Mouse (Mus musculus) skeletal muscle tissue, adult 2 months (tissue): Measurements from ENCODE around the gene Hoxb2.

Source experiments
- DNase-seq: peaks from one replicate; pipeline ENCODE4 v3.0.0-alpha.2; 2012; ENCODE audit warnings: low read depth, low spot score

Hoxb2 gene

GRCm38 (mm10) chr11:96316696-96317607 is 33.4 kb upstream of the Hoxb2 start:
- no peak for DNase-seq

DNA sequence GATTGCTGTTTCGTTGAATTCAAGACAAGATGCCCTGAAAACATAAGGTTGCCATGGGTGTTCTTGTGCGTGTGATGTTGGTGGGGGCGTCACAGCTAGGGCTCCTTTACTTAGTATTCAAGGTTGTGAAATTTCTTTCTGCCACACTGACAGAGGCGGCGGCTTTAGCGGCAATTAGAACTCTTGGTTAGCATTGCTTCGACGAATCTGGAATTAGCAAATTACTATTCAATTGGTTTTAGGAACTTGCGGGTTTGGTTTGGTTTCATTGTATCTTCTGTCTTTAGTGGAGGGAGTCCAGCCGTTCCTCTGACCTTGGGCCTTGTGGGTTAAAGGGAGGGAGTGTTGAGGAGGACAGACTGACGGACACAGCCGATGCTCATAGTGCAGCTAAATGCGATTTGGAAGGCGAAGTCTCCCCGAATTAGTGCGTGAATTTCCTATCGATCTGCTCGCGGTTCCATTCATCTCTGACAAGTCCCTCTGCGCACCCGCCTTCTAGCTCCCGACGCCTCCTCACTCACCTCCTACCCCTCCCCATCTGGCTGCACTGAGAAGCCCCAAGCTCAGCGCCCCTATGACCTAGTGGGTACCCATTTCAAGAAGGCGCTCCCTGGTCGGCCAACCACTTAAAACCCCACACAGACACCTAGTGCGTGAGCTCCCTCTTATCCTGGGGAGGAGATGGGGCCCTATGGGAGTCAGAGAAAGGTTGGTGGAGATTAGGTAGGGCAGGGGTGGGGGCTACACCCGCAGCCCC is 32.5 kb upstream of the Hoxb2 start, which contains the start of gene Hoxb4:
Gene Hoxb4 (plus strand): TSS at position 660 of the 760 bp plus-strand sequence.
- no peak for DNase-seq

DNA sequence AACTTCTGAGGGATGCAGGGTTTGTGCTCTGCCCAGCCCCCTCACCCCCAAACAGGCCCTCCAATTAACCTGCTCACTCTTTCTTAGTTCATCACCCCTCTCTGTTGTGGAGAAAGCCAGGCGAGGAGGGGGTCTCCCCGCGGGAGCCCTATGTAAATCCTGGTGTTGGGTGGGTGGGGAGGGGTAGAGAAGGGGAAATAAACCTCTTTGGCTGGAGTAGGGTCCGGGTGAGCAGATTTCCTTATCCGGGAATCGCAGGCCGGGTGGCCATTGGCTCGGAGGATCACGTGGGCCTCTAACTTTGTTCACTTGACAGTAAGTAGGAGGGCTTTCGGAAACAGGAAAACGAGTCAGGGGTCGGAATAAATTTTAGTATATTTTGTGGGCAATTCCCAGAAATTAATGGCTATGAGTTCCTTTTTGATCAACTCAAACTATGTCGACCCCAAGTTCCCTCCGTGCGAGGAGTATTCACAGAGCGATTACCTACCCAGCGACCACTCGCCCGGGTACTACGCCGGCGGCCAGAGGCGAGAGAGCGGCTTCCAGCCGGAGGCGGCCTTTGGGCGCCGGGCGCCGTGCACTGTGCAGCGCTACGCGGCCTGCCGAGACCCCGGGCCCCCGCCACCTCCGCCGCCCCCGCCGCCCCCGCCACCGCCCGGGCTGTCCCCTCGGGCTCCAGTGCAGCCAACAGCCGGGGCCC is 31.8 kb upstream of the Hoxb2 start:
- peak; percentile 39 for DNase-seq

- no peak for DNase-seq
These were observed 31.0 kb upstream of the Hoxb2 start for GRCm38 (mm10) chr11:96319071-96319902.

GRCm38 (mm10) chr11:96319910-96320309 is 30.4 kb upstream of the Hoxb2 start:
- DNase-seq, result no peak

DNA sequence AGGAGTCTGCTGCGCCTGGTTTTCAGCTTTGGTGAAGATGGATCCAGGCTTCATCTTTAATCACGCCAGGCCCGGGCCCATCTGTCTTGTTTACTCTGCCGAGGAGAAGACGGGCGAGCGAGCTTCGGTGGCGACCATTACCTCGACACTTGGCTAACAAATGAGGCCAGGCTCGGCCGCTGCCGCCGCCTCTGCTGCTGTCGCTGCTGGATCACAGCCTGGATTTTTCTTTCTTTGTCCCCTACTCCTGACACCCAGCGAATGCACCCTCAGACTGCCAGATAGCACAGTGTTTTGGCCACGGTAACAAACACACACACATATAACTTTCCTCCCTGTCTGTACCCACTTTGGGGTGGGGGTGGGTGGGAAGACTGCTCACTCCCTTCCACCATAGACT is 29.6 kb upstream of the Hoxb2 start:
- no peak for DNase-seq

DNA sequence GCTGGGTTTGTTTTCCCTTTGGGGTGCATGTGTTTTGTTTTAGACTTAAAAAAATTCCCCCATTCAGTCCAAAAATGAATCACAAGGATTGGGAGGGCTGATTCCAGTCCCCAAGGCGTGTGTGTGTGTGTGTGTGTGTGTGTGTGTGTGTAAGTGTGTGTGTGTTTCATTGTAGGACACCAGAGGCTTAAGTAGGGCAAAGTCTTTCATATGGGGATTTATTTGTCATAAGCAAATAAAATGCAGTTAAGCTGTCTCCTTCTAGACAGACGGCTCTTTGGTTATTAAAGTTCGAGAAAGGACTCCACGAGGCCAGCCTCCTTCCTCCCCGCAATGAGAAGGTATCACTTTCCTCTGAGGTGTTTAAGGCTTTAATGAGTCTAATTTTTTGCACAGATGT is 28.5 kb upstream of the Hoxb2 start:
- no peak for DNase-seq

DNA sequence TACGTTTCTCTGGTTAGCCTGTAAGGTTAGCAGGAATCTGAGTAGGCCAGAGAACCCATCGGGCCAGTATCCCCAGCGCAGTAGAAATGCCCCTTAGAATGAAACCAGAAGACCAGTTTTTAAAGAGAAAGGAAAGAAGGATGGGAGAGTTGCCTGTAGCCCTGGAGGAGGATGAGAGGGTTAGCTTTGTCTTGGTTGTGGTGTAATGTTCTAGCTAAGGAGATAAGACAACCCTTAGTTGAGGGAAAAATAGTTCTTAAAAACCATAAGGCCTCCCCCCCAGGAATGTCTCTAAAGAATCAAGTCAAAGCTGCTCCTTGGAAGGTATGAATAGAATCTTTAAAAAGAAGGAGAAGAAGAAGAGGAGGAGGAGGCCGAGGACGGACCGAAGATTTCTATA is 27.6 kb upstream of the Hoxb2 start:
- DNase-seq, result no peak

DNA sequence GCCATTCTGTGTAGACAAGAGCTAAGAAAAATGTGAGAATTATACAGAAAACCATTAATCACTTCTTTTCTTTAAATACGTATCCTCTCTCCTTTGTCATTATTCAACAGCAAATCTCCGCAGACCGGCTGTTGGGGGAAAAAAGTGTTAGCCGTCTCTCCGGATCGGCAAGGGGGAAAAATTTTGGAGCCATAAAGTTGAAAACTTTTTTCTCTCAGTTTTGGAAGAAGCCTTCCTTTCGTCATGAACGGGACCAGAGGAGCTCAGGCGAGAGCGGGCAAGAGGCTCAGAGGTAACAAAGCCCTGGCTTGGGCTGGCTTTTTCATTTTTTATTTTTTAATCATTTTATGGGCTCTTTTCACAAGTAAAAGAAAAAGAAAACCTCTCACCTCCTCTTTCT is 27.2 kb upstream of the Hoxb2 start, which contains the start of gene Hoxb3:
Gene Hoxb3 (plus strand): TSS at position 173 of the 400 bp plus-strand sequence.
- no peak for DNase-seq

DNA sequence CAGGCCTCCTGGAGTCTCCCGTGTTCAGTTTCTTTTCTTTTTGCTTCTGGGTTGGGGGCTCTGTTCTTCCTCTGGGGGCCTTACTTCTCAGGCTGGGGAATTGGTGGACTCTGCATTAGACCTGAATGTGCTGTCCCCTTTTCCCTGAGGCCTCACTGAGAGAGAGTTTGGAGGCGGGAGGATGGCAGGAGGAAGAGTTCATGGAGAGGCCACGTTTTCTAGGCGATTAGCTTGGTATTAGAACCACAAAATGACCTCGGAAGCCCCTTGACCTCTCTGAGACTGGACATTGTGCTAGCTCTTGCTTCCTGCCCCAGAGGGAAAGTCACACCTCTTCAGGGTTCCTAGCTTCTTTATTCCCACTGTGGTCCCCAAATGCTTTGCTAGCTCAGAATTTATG is 26.2 kb upstream of the Hoxb2 start:
- DNase-seq, result no peak

GRCm38 (mm10) chr11:96324965-96325364 is 25.4 kb upstream of the Hoxb2 start:
- DNase-seq, result no peak

DNA sequence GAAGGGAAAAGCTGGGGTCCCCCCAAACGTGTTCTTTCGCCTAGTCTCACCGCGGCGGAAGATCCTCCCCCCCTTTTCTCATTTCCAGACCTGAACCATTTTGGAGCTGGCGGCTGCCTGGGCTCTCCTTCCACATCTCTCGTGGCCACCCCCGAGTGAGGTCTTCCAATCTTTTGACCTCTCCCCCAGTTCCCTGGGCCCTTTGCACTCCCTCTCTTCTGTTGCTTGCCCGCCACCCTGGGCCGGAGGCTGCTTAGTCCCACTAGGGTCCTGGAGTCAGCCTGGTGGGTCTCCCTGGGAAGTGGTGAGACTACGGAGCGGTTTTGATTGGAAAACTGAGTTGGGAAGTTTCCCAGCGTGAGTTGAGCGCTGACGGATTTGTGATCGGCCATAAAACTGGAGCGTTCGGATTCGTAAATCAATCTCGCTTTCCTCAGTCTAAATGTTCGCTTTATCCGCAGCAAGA is 24.5 kb upstream of the Hoxb2 start:
- DNase-seq, result no peak

- no peak for DNase-seq
These were observed 23.6 kb upstream of the Hoxb2 start for GRCm38 (mm10) chr11:96326705-96327104.

DNA sequence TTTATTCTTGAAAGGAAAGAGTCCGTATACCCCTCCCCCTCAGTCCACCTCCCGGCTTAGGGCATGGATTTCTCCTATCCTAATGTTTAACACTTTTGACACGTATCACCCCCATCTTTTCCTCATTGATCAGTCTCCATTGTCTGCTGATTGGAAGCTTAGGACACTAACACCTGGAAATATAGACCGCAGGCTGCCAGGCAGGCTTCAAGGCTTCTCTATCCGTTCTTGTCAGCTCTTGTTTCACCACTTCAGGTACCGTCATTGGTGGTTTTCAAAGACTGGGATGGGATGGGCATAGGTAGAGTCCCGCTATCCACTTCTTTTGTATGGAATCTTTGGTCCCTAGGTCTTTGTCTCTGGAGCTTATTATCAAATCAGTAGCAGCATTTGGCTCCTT is 23.2 kb upstream of the Hoxb2 start:
- no peak for DNase-seq

GRCm38 (mm10) chr11:96327750-96328149 is 22.6 kb upstream of the Hoxb2 start:
- DNase-seq, result no peak

DNA sequence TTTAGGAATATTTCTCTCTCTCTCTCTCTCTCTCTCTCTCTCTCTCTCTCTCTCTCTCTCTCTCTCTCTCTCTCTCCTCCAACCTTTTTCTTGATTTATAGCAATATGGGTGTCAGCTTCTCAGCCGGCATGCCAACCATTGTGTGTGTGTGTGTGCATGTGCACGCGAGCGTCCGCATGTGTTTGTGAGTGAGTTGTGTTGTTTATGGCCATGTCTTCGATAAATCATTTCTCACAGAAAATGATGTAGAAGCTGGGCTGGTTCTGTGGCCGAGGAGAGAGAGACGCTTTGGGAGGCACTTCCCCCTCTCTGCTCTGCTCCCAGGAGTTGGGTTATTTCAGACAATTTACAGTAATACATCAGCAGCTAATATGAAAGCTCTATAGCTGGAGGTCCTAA is 21.7 kb upstream of the Hoxb2 start:
- DNase-seq, result no peak

DNA sequence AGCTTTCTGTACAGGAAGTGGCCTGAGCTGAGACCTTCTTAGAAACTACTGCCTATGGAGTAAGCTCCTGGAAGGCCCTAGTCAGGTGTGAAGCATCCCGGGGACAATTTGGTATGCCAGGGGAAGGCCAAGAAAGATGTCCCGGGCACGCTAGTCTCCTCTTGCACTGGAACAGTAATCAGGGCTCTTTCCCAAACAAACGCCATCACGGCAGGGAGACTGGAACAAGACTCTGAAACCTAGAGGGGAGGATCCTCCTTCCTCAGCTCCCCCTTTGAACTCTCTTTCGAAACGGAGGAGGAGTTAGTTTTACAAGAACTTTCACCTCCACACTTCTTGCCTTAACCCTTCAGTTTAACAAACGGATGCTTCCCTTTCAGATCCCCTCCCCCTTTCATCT is 18.2 kb upstream of the Hoxb2 start:
- DNase-seq, result no peak

DNA sequence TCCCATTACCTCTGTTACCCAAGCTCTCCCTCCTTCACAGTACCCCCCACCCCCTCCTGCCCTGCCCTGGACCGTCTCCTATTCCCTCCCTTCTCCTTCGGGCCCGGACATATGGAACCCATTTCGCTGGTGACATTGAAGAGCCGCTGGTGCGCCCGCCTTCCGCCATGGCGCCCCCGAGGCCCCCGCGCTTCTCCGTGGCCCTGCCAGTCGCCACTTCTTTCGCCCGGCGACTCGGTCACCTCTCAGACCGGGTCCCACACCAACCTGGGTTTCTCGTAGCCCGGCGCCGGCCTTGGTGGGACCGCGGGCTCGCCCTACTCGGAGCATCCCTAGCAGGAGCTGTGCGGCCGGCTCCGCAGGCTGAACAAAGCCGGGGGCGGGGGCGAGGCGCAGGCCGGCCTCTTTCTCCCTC is 17.7 kb upstream of the Hoxb2 start:
- no peak for DNase-seq

- DNase-seq, result no peak
These were observed 16.9 kb upstream of the Hoxb2 start for GRCm38 (mm10) chr11:96333241-96334001.

DNA sequence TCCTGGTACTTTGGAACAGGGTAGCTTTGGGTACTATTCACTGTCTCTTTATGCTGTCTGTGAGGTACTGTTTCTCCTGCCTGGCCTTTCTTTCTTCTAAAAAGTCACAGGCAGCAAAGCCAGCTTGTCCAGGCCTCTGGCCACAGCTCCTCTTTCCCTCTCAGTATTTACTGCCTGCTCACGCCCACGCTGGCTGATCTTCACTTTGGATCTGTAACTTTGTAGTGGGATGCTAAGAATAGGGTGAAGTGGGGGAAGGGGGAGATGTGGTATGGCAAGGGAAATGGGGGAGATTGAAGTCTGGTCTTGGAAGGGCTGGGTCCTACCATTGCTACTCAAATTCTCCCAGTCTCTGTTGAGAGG is 16.3 kb upstream of the Hoxb2 start:
- DNase-seq, result no peak
